Mouse (Mus musculus) layer of hippocampus, adult 9-11 months (tissue): ENCODE results near the gene Lcn4.
A peak's percentile ranks its signal among the peaks of the same experiment; 100 is the strongest.
"Not testable (repeated sequence)": the region's sequence is repeated elsewhere in the genome, so short reads cannot be mapped to it uniquely, and the experiment has no call there.

Source experiments
- DNase-seq: peaks from one replicate; pipeline ENCODE4 v3.0.0; 2022

The Lcn4 gene

GRCm38 (mm10) chr2:26671182-26671581, at the start of gene Lcn4:
Lcn4 (minus strand) TSS chr2:26671282.
- no peak for DNase-seq

GRCm38 (mm10) chr2:26686171-26686675, 15.1 kb upstream of the Lcn4 start:
- DNase-seq = no peak

- DNase-seq = no peak
Measured at GRCm38 (mm10) chr2:26668746-26669145, 2.3 kb downstream of the Lcn4 start.

- DNase-seq = not testable (repeated sequence)
Measured at GRCm38 (mm10) chr2:26663551-26663950, 7.5 kb downstream of the Lcn4 start.

GRCm38 (mm10) chr2:26663112-26663511, 8.0 kb downstream of the Lcn4 start:
- no peak for DNase-seq

GRCm38 (mm10) chr2:26662509-26662882, 8.6 kb downstream of the Lcn4 start:
- DNase-seq = no peak

- DNase-seq = no peak
Measured at GRCm38 (mm10) chr2:26661768-26662508, 9.1 kb downstream of the Lcn4 start.

- DNase-seq = no peak
Measured at GRCm38 (mm10) chr2:26661143-26661752, 9.8 kb downstream of the Lcn4 start.

GRCm38 (mm10) chr2:26657426-26657825, 13.7 kb downstream of the Lcn4 start:
- no peak for DNase-seq

GRCm38 (mm10) chr2:26654687-26655086, 16.4 kb downstream of the Lcn4 start:
- no peak for DNase-seq

GRCm38 (mm10) chr2:26646643-26647293, 24.3 kb downstream of the Lcn4 start:
- DNase-seq = peak; percentile 80

GRCm38 (mm10) chr2:26643942-26644341, 27.1 kb downstream of the Lcn4 start:
- no peak for DNase-seq

- no peak for DNase-seq
Measured at GRCm38 (mm10) chr2:26641006-26641647, 30.0 kb downstream of the Lcn4 start.

GRCm38 (mm10) chr2:26639838-26640830, 30.9 kb downstream of the Lcn4 start:
- DNase-seq = peak; percentile 95

- DNase-seq = no peak
Measured at GRCm38 (mm10) chr2:26639083-26639482, 32.0 kb downstream of the Lcn4 start.

GRCm38 (mm10) chr2:26638572-26638971, 32.5 kb downstream of the Lcn4 start:
- no peak for DNase-seq

GRCm38 (mm10) chr2:26638039-26638438, 33.0 kb downstream of the Lcn4 start:
- DNase-seq = no peak

GRCm38 (mm10) chr2:26637316-26637932, 33.7 kb downstream of the Lcn4 start:
- DNase-seq = no peak

- DNase-seq = no peak
Measured at GRCm38 (mm10) chr2:26636325-26636635, 34.8 kb downstream of the Lcn4 start.

- DNase-seq = no peak
Measured at GRCm38 (mm10) chr2:26635489-26636324, 35.4 kb downstream of the Lcn4 start.
